Mouse (Mus musculus) inflammation-experienced regulatory T-cells, adult 6 months (primary cell): ENCODE measurements around the gene Gm20547. TPM values are rescaled to one million over a fixed set of nuclear protein-coding genes. Genes with fewer than 3 reads are reported as not detected.

Source experiments
- ATAC-seq: one replicate; pipeline ENCODE4 v1.8.0; 2017
- polyA plus RNA-seq, 3 experiments: library from polyadenylated mRNA; unstranded; fragments of 100-300 nt; shearing (Covaris generic); gene quantifications; one replicate each; pipeline ENCODE4 v1.2.1; 2017

The Gm20547 gene
- polyA plus RNA-seq, 3 experiments from 2014 or later: 0.26 TPM; not detected in 2

DNA sequence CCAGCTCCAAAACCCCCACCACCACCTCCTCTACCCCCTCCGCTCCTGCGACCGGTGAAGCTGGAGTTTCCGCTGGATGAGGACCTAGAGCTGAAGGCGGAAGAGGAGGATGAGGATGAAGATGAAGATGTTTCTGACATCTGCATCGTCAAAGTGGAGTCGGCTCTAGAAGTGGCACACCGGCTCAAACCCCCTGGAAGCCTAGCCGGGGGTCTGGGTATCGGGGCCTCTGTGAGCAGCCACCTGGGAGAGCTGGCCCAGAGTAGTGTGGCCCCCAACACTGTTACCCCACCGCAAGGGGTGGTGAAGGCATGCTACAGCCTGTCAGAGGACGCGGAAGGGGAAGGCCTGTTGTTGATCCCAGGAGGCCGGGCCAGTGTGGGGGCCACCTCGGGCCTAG lies 13.9 kb upstream of the Gm20547 start:
- ATAC-seq: no peak

DNA sequence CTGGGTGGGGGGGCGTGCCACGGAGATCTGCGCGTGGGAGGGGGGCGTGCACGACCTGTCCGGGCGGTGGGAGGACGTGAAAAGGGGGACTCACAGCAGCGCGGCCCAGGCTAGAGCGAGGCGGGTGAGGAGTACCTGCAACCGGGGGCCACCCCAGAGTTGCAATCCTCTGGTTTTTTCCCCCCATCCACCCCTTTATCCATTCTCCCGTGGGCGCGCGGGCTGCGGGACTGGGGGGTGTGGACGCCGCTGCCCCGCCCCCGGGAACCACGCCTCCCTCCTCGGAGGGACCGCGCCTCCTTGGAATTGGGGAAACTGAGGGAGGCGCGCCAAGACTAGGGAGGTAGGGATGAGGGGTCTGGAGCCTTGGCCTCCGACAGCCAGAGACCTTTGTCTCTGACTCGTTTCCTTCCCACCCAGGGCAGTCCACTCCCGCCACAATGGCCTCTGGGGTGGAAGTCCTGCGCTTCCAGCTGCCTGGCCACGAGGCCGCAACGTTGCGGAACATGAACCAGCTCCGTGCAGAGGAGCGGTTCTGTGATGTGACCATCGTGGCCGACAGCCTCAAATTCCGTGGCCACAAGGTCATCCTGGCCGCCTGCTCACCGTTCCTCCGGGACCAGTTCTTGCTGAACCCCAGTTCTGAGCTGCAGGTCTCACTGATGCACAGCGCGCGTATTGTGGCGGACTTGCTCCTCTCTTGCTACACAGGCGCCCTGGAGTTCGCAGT lies 13.1 kb upstream of the Gm20547 start:
- no peak for ATAC-seq

DNA sequence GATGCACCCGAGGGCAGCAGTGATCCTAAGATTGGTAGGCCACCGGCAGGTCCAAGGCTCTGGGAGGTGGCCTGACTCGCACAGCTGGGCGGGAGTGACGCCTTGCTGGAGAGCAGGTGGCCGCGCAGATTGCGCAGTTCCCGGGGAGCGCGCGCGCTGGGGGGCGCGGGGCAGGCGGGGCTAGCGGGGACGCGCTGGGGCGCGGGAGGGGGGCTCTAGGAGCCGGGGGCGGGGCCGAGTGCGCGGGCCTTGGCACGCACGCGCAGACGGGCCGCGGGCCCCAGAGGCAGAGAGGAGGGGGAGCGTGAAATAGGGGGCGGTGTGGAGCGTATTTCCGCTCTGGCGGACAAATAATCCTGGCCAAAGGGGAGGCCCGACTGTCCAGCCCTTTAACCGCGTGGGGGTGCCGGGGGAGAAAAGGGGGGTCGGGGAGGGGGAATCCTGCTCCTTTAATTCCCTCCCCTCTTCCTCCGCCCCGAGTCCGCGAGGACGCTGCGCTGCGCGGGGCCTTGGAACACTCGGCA lies 12.3 kb upstream of the Gm20547 start:
- ATAC-seq: peak; percentile 46

- ATAC-seq: no peak
Measured at GRCm38 (mm10) chr17:34893072-34893824, 11.4 kb upstream of the Gm20547 start.

DNA sequence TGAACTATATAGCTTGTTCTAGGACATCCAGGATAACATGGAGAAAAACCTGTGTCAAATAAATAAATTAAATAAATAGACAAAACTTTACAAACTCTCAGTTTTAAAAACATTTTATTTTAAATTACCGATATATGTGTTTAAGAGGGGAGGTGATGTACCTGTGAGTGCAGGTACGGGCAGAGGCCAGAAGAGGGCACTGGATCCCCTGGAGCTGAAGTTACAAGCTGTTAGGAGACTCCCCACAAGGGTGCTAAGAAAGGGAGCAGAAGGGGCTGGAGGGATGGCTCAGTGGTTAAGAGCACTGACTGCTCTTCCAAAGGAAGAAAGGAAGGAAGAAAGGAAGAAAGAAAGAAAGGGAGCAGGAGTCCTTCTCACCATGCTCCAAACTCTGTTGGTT lies 9.5 kb upstream of the Gm20547 start:
- no peak for ATAC-seq

DNA sequence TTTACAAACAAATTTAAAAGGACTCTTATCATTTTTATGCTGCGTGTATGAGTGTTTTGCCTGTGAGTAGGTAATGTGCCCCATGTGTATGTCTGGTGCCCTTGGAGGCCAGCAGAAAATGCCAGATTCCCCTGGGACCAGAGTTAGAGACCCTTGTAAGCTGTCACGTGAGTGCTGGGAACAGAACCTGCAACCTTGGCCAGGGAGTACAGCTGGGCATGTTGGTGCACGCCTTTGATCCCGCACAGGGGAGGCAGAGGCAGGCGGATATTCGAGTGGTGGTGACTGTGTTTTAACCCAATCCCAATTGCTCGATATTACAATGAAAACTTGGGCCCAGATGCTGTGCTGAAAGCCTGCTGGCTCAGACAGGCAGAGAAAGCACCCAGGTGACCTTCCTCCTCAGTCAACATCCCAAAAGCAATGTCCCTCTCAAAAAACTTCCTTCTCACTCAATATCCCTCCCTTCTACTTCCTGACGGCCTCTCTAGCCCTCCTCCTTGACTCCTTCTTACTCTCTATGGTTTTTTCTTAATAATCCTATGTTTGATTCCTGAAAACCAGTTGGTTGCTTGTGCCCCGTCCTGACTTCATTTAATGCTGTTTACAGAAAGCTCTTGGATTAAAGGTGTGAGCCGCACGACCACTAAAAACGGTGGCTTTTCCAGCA lies 8.4 kb upstream of the Gm20547 start:
- ATAC-seq: no peak

- no peak for ATAC-seq
Measured at GRCm38 (mm10) chr17:34887942-34888341, 6.1 kb upstream of the Gm20547 start.

GRCm38 (mm10) chr17:34885615-34886014 lies 3.8 kb upstream of the Gm20547 start:
- ATAC-seq: no peak

DNA sequence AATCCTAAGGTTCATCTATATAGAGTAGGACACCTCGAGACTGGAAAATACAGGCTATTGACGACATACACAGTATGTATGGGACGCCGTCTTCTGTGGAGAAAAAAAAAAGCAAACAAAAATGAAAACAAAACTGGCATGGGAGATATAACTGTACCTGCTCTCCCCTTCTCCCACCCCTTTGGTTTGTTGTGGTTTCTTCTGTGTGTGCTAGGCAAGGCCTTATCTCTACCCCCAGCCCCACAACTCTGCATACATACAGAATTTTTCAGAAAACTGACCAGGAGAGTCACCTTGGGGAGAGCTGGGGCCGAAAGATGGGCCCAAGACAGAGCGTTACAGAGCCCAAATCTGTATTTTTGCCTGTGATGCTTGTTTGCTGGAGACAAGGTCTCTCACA lies 2.9 kb upstream of the Gm20547 start:
- no peak for ATAC-seq

DNA sequence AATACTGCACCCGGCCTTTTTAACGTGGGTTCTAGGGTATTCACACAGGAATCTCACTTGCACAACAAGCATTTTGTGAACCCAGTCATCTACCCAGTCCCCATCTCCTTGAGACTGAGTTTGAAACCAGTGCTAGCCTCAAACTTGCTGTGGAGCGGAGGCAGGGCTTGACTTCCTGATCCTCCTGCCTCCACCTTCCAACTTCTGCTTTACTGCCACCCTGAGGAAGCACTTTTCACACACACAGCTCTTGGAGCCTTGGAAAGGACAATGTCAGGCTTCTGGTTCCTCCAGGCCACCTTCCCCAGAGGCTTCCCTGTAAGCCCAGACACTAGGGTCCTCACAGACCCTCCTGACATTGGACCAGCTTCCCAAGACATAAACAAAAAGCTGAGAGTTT lies 1.5 kb upstream of the Gm20547 start:
- ATAC-seq: no peak

- ATAC-seq: no peak
Measured at GRCm38 (mm10) chr17:34881166-34881565, 676 bp downstream of the Gm20547 start.

- ATAC-seq: peak; percentile 86
Measured at GRCm38 (mm10) chr17:34879336-34879879, 2.4 kb downstream of the Gm20547 start, which contains the start of gene Zbtb12. TSS of gene Zbtb12 (plus strand) at chr17:34879483.

- no peak for ATAC-seq
Measured at GRCm38 (mm10) chr17:34874321-34874720, 7.5 kb downstream of the Gm20547 start.

DNA sequence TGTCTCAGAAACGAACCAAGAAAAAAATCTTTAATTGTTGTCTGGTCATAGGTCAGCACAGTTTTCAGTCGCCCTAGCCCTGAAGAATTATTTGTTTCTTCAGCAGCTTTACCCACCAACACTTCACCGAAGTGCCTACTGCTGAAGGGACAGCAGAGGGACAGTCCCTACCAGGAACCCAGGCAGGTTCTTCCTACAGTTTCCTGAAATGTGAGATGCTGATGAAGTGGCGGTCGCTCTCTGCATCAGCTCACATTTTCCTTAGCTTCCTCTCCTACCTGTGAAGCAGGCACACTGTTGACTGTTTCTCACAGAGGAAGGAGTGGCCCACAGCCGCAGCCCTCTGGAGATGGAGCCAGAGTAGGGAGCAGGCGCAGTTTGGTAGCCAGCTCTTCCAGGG lies 15.9 kb downstream of the Gm20547 start:
- no peak for ATAC-seq

DNA sequence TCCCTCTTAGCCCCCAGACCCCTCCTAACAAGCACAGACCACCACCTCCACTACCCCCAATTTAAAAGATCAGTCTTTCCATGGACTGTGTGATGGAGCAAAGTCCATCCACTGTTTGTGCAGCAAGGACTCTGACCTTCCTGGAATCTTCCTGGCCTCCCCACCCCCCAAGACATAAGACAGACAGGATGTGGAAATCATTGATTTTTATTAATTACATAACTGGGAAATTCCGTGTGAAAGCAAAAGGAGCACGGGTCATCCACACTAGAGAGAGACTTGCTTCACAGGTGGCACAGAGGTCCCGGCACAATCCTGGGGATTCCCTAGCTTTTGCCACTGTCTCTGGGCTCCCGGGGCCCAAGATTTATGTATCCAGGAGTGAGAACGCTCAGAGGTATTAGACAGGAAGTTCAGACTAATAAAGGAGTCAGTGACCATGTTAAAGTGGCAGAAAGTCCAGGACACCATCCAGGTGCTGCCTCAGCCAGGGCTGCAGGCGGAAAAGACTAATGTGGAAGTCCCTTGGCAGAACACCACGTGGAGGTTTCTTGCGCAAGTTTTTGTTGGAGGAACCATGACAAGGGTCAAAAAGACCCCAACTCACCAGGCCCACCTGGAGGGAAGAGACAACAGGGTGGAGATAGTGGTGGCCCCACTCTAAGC lies 19.3 kb downstream of the Gm20547 start, which contains the start of gene Cfb:
Cfb (minus strand) TSS at position 103 of the 666 bp plus-strand sequence.
- ATAC-seq: no peak

- no peak for ATAC-seq
Measured at GRCm38 (mm10) chr17:34861704-34862415, 20.0 kb downstream of the Gm20547 start.

GRCm38 (mm10) chr17:34860514-34860913 lies 21.3 kb downstream of the Gm20547 start:
- ATAC-seq: no peak

- ATAC-seq: no peak
Measured at GRCm38 (mm10) chr17:34858670-34859069, 23.2 kb downstream of the Gm20547 start.

DNA sequence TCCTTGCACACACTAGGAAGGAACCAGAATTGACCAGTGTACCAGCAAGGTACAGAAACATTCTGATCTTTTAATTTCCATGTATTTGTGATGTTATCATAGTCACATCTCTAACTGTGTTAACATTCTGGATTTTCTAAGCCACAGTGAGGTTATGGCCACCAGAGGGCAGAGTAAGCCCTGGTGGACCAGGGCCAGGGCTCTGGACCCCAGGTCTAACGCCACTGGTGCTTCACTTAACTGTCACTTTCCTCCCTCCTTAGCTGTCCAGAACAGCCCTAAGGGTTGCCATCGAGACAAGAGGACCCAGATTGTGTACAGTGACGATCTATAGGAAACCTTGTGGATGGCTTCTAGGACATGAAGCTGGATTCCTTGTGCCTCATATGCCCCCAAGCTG lies 26.0 kb downstream of the Gm20547 start:
- ATAC-seq: peak; percentile 46

- no peak for ATAC-seq
Measured at GRCm38 (mm10) chr17:34854761-34855160, 27.1 kb downstream of the Gm20547 start.

GRCm38 (mm10) chr17:34853511-34853910 lies 28.3 kb downstream of the Gm20547 start:
- no peak for ATAC-seq
